Mouse (Mus musculus): ENCODE data around the gene Zswim4. TPM values are rescaled to one million over a fixed set of nuclear protein-coding genes. Genes with fewer than 3 reads are reported as not detected.
A peak's percentile ranks its signal among the peaks of the same experiment; 100 is the strongest.

Gene Zswim4
- polyA plus RNA-seq, 1 experiment from 2014 or later = 2.0 TPM

GRCm38 (mm10) chr8:84188671-84189070, 48.2 kb downstream of the Zswim4 start:
- no peak for ATAC-seq (ENCODE audit: insufficient read depth)
- H3K9ac ChIP-seq = no peak overlapping the region
- WGBS (ENCODE audit: insufficient replicate concordance) = 74% methylated on average over 10 of the region's 10 CpGs

GRCm38 (mm10) chr8:84187065-84187755, 49.6 kb downstream of the Zswim4 start:
- Histone ChIP-seq H3K36me3 (replicated peaks) (no peaks in the 10 kb centered on the region), H3K27me3 (peaks cover 40% of the 10 kb centered on the region), H3K4me3 (replicated peaks) (peak overlapping the region; percentile 53), H3K27ac (replicated peaks) (0 out of 2 replicates have a peak overlapping the region, but pooled peaks have one; percentile 24), H3K4me1 (replicated peaks) (peaks cover 39% of the 10 kb centered on the region), H3K9me3 (replicated peaks) (no peaks in the 10 kb centered on the region), H3K9ac (peak overlapping the region; percentile 53), H3K4me2 (peak overlapping the region; percentile 86)
- 3% methylated on average over 21 of the region's 21 CpGs for WGBS (ENCODE audit: insufficient replicate concordance)
- ATAC-seq (ENCODE audit: insufficient read depth) = peak; percentile 9

More at GRCm38 (mm10) chr8:84188671-84189070, 48.2 kb downstream of the Zswim4 start:
- Histone ChIP-seq H3K9me3 (replicated peaks) (no peaks in the 10 kb centered on the region), H3K4me3 (replicated peaks) (no peak overlapping the region), H3K27me3 (peaks cover 40% of the 10 kb centered on the region), H3K36me3 (replicated peaks) (no peaks in the 10 kb centered on the region), H3K4me1 (replicated peaks) (peaks cover 36% of the 10 kb centered on the region), H3K4me2 (no peak overlapping the region), H3K27ac (replicated peaks) (no peak overlapping the region)

GRCm38 (mm10) chr8:84186547-84186946, 50.3 kb downstream of the Zswim4 start:
- no peaks in the 10 kb centered on the region for H3K36me3 ChIP-seq (replicated peaks)
- peak overlapping the region; percentile 53 for H3K4me3 ChIP-seq (replicated peaks)
- H3K27ac ChIP-seq (replicated peaks) = 0 out of 2 replicates have a peak overlapping the region, but pooled peaks have one; percentile 24
- H3K27me3 ChIP-seq = peaks cover 44% of the 10 kb centered on the region
- peak overlapping the region; percentile 86 for H3K4me2 ChIP-seq
- H3K9me3 ChIP-seq (replicated peaks) = no peaks in the 10 kb centered on the region
- H3K9ac ChIP-seq = peak overlapping the region; percentile 53
- under 1% methylated on average over 12 of the region's 12 CpGs for WGBS (ENCODE audit: insufficient replicate concordance)
- H3K4me1 ChIP-seq (replicated peaks) = peaks cover 32% of the 10 kb centered on the region
- peak; percentile 38 for ATAC-seq (ENCODE audit: insufficient read depth)

- ATAC-seq (ENCODE audit: insufficient read depth) = no peak
These were observed 51.7 kb downstream of the Zswim4 start, which contains the start of gene Nanos3 for GRCm38 (mm10) chr8:84185117-84185516. Gene Nanos3 (minus strand): TSS chr8:84185217.

GRCm38 (mm10) chr8:84184085-84185043, 52.5 kb downstream of the Zswim4 start:
- no peaks in the 10 kb centered on the region for H3K36me3 ChIP-seq (replicated peaks)
- peak overlapping the region; percentile 52; the same call in 1 of the 2 replicates for H3K9ac ChIP-seq
- peak overlapping the region; percentile 81 for H3K4me2 ChIP-seq
- H3K4me1 ChIP-seq (replicated peaks) = peaks cover 45% of the 10 kb centered on the region
- H3K27ac ChIP-seq (replicated peaks) = no peak overlapping the region
- no peaks in the 10 kb centered on the region for H3K9me3 ChIP-seq (replicated peaks)
- ATAC-seq (ENCODE audit: insufficient read depth) = no peak
- H3K27me3 ChIP-seq = peaks cover 45% of the 10 kb centered on the region
- WGBS (ENCODE audit: insufficient replicate concordance) = 22% methylated on average over 21 of the region's 21 CpGs
- H3K4me3 ChIP-seq (replicated peaks) = peak overlapping the region; percentile 60

More at GRCm38 (mm10) chr8:84185117-84185516, 51.7 kb downstream of the Zswim4 start, which contains the start of gene Nanos3:
- H3K4me1 ChIP-seq (replicated peaks) = peaks cover 39% of the 10 kb centered on the region
- H3K4me2 ChIP-seq = peak within 1 kb of the TSS; percentile 81
- WGBS (ENCODE audit: insufficient replicate concordance) = 78% methylated on average over 7 of the region's 7 CpGs
- H3K27me3 ChIP-seq = peaks cover 45% of the 10 kb centered on the region
- H3K9ac ChIP-seq = 0 out of 2 replicates have a peak within 1 kb of the TSS, but pooled peaks have one; percentile 52
- peak within 1 kb of the TSS; percentile 60 for H3K4me3 ChIP-seq (replicated peaks)
- no peaks in the 10 kb centered on the region for H3K9me3 ChIP-seq (replicated peaks)
- no peak within 1 kb of the TSS for H3K27ac ChIP-seq (replicated peaks)
- H3K36me3 ChIP-seq (replicated peaks) = no peaks in the 10 kb centered on the region

- Histone ChIP-seq H3K4me3 (replicated peaks) (peak overlapping the region; percentile 60), H3K9me3 (replicated peaks) (no peaks in the 10 kb centered on the region), H3K36me3 (replicated peaks) (no peaks in the 10 kb centered on the region), H3K4me1 (replicated peaks) (peaks cover 45% of the 10 kb centered on the region), H3K27me3 (peaks cover 45% of the 10 kb centered on the region), H3K27ac (replicated peaks) (no peak overlapping the region), H3K9ac (peak overlapping the region; percentile 52), H3K4me2 (peak overlapping the region; percentile 81)
- 2% methylated on average over 87 of the region's 87 CpGs for WGBS (ENCODE audit: insufficient replicate concordance)
- ATAC-seq (ENCODE audit: insufficient read depth) = no peak
These were observed 53.4 kb downstream of the Zswim4 start for GRCm38 (mm10) chr8:84183261-84184084.

GRCm38 (mm10) chr8:84182833-84183232, 54.0 kb downstream of the Zswim4 start:
- ATAC-seq (ENCODE audit: insufficient read depth) = no peak
- Histone ChIP-seq H3K9me3 (replicated peaks) (no peaks in the 10 kb centered on the region), H3K36me3 (replicated peaks) (no peaks in the 10 kb centered on the region), H3K4me3 (replicated peaks) (0 out of 2 replicates have a peak overlapping the region, but pooled peaks have one; percentile 60), H3K4me2 (peak overlapping the region; percentile 81), H3K4me1 (replicated peaks) (peaks cover 45% of the 10 kb centered on the region), H3K27me3 (peaks cover 45% of the 10 kb centered on the region), H3K27ac (replicated peaks) (no peak overlapping the region), H3K9ac (peak overlapping the region; percentile 52; the same call in 1 of the 2 replicates)
- WGBS (ENCODE audit: insufficient replicate concordance) = 48% methylated on average over 4 of the region's 4 CpGs

GRCm38 (mm10) chr8:84180530-84181190, 56.2 kb downstream of the Zswim4 start:
- peak overlapping the region; percentile 43 for H3K4me2 ChIP-seq
- peaks cover 32% of the 10 kb centered on the region for H3K4me1 ChIP-seq (replicated peaks)
- H3K4me3 ChIP-seq (replicated peaks) = no peak overlapping the region
- H3K9me3 ChIP-seq (replicated peaks) = no peaks in the 10 kb centered on the region
- 11% methylated on average over 16 of the region's 16 CpGs for WGBS (ENCODE audit: insufficient replicate concordance)
- H3K36me3 ChIP-seq (replicated peaks) = no peaks in the 10 kb centered on the region
- H3K9ac ChIP-seq = no peak overlapping the region
- H3K27ac ChIP-seq (replicated peaks) = no peak overlapping the region
- 0 out of 2 replicates have a peak, but pooled peaks have one; percentile 16 for ATAC-seq (ENCODE audit: insufficient read depth)
- H3K27me3 ChIP-seq = peaks cover 39% of the 10 kb centered on the region

- Histone ChIP-seq H3K4me1 (replicated peaks) (peaks cover 32% of the 10 kb centered on the region), H3K27ac (replicated peaks) (no peak overlapping the region), H3K9ac (no peak overlapping the region), H3K27me3 (peaks cover 34% of the 10 kb centered on the region), H3K4me3 (replicated peaks) (no peak overlapping the region), H3K9me3 (replicated peaks) (no peaks in the 10 kb centered on the region), H3K36me3 (replicated peaks) (no peaks in the 10 kb centered on the region), H3K4me2 (peak overlapping the region; percentile 43)
- ATAC-seq (ENCODE audit: insufficient read depth) = no peak
- 29% methylated on average over 4 of the region's 4 CpGs for WGBS (ENCODE audit: insufficient replicate concordance)
These were observed 56.9 kb downstream of the Zswim4 start for GRCm38 (mm10) chr8:84179946-84180345.

- H3K9me3 ChIP-seq (replicated peaks) = no peaks in the 10 kb centered on the region
- 78% methylated on average over 8 of the region's 8 CpGs for WGBS (ENCODE audit: insufficient replicate concordance)
- H3K4me2 ChIP-seq = no peak overlapping the region
- peaks cover 21% of the 10 kb centered on the region for H3K27me3 ChIP-seq
- no peak for ATAC-seq (ENCODE audit: insufficient read depth)
- H3K4me1 ChIP-seq (replicated peaks) = peaks cover 25% of the 10 kb centered on the region
- H3K4me3 ChIP-seq (replicated peaks) = no peak overlapping the region
- H3K27ac ChIP-seq (replicated peaks) = no peak overlapping the region
- no peaks in the 10 kb centered on the region for H3K36me3 ChIP-seq (replicated peaks)
- H3K9ac ChIP-seq = no peak overlapping the region
These were observed 58.3 kb downstream of the Zswim4 start for GRCm38 (mm10) chr8:84178592-84178991.

All from liver, embryonic 15.5 days (tissue).